Mouse (Mus musculus): ENCODE results near the gene Foxd2. TPM values are rescaled to one million over a fixed set of nuclear protein-coding genes. Genes with fewer than 3 reads are reported as not detected.

The Foxd2 gene
- polyA plus RNA-seq, 1 experiment from 2014 or later, result 0.20 TPM

DNA sequence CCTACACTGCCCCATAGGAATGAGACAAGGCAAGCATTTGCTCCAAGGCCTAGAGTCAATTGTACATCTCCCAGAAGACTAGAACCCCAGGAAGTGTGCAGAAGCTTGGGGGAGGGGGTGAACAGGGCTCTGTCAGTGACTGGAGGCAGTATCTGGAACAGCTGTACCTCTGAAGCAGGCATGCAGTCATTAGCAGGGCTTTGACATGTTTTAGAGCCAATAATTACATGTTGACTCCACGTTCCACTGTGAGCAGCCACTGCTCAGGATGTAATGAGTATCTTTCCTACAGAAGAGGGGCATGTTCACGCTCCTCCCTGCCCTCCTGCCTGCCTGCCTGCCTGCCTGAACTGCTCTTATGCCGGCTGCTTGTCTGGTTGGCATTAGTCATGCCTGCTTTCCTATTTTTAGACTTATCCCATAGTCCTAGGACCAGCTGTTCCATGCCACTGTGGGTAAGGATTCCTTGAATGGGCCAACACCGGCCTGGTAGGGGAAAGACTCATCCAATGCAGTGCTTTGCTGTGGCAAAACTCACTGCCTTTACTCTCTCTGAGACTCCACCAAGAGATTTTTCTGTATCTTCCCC, 28.9 kb upstream of the Foxd2 start:
- Histone ChIP-seq H3K4me1 (no peaks in the 10 kb centered on the region), H3K4me3 (no peak overlapping the region), H3K9ac (no peak overlapping the region), H3K4me2 (no peak overlapping the region), H3K27me3 (no peaks in the 10 kb centered on the region; the same call in 1 of the 2 replicates), H3K9me3 (no peaks in the 10 kb centered on the region), H3K36me3 (no peaks in the 10 kb centered on the region), H3K27ac (no peak overlapping the region)
- 73% methylated on average over 4 of the region's 4 CpGs for WGBS
- no peak for ATAC-seq (ENCODE audit: borderline replicate concordance, extremely low read depth, low FRiP score, low TSS enrichment)

DNA sequence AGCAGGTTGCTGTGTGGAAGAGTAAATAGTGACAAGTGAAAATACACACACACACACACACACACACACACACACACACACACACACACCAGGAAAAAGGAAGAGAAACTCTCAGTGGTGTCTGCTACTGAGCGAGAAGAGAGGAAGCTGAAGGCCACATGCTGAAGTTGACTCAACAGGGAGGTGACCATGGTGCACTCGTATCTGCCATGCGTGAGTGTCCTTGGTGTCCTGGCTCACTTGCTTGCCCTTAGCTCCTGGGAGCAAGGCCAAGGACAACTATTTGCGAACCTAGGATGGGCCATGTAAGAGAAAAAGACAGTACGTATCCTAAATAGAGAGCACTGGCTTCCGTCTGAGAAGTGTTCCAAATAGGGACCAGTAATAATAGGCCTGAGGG, 25.5 kb upstream of the Foxd2 start:
- H3K4me3 ChIP-seq, result no peak overlapping the region
- no peaks in the 10 kb centered on the region for H3K36me3 ChIP-seq
- H3K9me3 ChIP-seq, result no peaks in the 10 kb centered on the region
- no peaks in the 10 kb centered on the region for H3K4me1 ChIP-seq
- H3K9ac ChIP-seq, result no peak overlapping the region
- no peak for ATAC-seq (ENCODE audit: borderline replicate concordance, extremely low read depth, low FRiP score, low TSS enrichment)
- no peak overlapping the region for H3K4me2 ChIP-seq
- WGBS, result 86% methylated on average over 6 of the region's 6 CpGs
- no peak overlapping the region for H3K27ac ChIP-seq
- H3K27me3 ChIP-seq, result peaks cover 3% of the 10 kb centered on the region; the same call in 1 of the 2 replicates

DNA sequence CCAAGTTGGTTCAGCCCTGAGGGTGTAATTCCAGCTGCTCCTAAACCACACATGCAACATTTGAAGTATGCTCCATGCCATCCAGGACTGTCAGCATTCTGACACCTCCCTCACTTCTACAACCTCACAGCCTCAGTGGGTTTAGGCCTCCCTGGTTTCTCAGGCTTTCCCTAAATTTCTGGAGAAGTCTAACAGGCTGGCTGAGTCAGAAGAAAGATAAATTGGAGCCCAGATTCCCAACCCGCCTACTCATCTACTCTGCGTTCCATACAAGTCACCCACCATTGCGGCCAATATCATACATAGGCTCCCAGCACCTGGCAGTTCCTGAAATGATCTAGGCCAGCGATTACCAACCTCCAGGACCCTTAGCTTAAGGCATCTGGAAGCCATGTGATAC, 24.1 kb upstream of the Foxd2 start:
- no peaks in the 10 kb centered on the region for H3K4me1 ChIP-seq
- no peak overlapping the region for H3K27ac ChIP-seq
- H3K9ac ChIP-seq, result no peak overlapping the region
- H3K36me3 ChIP-seq, result no peaks in the 10 kb centered on the region
- H3K4me3 ChIP-seq, result no peak overlapping the region
- H3K4me2 ChIP-seq, result no peak overlapping the region
- peaks cover 17% of the 10 kb centered on the region for H3K27me3 ChIP-seq
- no peaks in the 10 kb centered on the region for H3K9me3 ChIP-seq
- no peak for ATAC-seq (ENCODE audit: borderline replicate concordance, extremely low read depth, low FRiP score, low TSS enrichment)
- WGBS, result 85% methylated on average over 4 of the region's 4 CpGs

DNA sequence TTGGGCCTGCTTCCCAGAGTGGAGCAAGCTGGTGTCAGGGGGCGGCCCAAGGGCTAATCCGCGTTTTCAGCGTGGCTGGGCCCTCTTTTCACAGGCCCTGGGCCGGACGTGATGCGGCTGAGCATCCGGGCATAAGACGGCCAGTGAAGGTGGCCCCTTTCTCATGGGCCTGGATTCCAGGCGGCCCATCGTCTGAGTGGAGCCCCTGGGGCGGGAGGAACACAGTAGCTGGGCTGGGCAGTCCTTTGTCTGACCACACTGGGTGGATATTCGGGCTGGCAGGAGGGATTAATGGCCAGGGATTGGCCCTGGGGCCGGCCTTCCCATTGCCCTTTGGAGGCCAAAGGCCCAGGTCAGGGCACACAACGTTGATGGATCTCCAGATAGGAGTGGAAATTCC, 20.5 kb upstream of the Foxd2 start:
- Histone ChIP-seq H3K9me3 (no peaks in the 10 kb centered on the region), H3K27me3 (peaks cover 53% of the 10 kb centered on the region), H3K4me3 (no peak overlapping the region), H3K4me1 (peaks cover 13% of the 10 kb centered on the region), H3K27ac (no peak overlapping the region), H3K4me2 (no peak overlapping the region), H3K9ac (no peak overlapping the region), H3K36me3 (no peaks in the 10 kb centered on the region)
- no peak for ATAC-seq (ENCODE audit: borderline replicate concordance, extremely low read depth, low FRiP score, low TSS enrichment)
- WGBS, result 42% methylated on average over 15 of the region's 15 CpGs

DNA sequence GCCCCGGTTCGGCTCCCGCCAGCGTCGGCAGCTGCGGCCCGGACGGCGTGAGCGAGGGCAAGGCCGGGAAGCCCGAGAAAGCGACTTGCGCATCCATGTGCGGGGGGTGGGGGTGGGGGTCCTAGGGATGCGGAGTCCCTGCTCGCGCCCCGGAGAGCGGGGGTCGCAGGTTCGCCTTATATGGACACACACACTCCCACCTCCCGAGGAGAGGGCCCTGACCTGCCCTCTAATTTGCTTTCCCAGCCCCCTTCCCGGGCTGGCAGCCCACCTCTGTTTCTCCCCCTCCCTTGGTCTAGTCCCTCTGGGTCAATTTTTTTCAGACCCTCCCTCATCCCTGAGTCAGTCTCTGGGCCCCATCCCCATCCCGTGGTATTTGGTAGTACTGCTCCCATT, 17.2 kb upstream of the Foxd2 start, which contains the start of gene Foxe3:
Gene Foxe3, minus strand, starts transcription at position 97 of the 396 bp plus-strand sequence.
- Histone ChIP-seq H3K27ac (no peak within 1 kb of the TSS), H3K36me3 (no peaks in the 10 kb centered on the region), H3K27me3 (peaks cover 81% of the 10 kb centered on the region), H3K4me3 (peak within 1 kb of the TSS; percentile 42), H3K9ac (peak within 1 kb of the TSS; percentile 34; the same call in 1 of the 2 replicates), H3K4me2 (peak within 1 kb of the TSS; percentile 72), H3K4me1 (peaks cover 13% of the 10 kb centered on the region), H3K9me3 (no peaks in the 10 kb centered on the region)
- ATAC-seq (ENCODE audit: borderline replicate concordance, extremely low read depth, low FRiP score, low TSS enrichment), result no peak
- whole genome bisulfite sequencing, result under 1% methylated on average over 25 of the region's 25 CpGs

DNA sequence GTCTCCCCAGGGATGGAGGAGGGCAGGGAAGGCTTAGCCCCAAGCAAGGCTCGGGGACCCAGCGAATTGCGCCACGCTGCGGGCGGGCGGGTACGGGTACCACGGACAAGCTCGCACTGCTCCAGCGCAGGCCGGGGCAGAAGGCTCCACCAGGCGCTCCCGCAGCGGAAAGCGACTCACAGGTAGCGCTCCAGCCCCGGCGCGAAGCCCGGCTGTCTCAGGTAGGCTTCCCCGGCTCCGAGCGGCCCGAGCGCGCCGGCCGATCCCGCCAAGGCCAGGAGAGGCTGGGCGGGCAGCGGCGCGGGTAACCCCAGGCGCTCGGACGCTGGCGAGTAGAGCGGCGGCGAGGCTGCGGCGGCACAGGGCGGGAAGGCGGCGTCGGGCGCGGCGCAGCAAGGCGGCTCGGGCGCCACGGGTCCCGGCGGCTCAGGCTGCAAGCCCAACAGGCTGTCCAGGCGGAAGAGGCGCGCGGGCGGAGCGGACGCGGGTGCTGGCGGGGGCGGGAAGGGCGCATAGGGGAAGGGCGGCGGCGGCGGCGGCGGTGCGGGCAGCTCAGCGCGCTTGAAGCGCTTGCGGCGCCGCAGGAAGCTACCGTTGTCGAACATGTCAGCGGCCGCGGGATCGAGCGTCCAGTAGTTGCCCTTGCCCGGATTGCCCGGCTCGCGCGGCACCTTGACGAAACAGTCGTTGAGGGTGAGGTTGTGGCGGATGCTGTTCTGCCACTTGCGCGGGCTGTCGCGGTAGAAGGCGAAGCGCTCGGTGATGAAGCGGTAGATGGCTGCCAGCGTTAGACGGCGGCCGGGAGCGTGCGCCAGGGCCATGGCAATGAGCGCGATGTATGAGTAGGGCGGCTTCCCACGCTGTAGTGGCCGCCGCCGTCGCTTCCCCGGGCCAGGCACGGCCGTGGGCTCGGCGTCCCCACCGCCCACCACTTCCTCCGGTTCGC, 16.6 kb upstream of the Foxd2 start:
- WGBS, result under 1% methylated on average over 124 of the region's 125 CpGs
- Histone ChIP-seq H3K27me3 (peaks cover 82% of the 10 kb centered on the region), H3K9me3 (no peaks in the 10 kb centered on the region), H3K27ac (no peak overlapping the region), H3K9ac (peak overlapping the region; percentile 34; the same call in 1 of the 2 replicates), H3K4me3 (peak overlapping the region; percentile 42), H3K4me2 (peak overlapping the region; percentile 72), H3K4me1 (peaks cover 13% of the 10 kb centered on the region), H3K36me3 (no peaks in the 10 kb centered on the region)
- ATAC-seq (ENCODE audit: borderline replicate concordance, extremely low read depth, low FRiP score, low TSS enrichment), result peak; percentile 50; the same call in 1 of the 2 replicates

DNA sequence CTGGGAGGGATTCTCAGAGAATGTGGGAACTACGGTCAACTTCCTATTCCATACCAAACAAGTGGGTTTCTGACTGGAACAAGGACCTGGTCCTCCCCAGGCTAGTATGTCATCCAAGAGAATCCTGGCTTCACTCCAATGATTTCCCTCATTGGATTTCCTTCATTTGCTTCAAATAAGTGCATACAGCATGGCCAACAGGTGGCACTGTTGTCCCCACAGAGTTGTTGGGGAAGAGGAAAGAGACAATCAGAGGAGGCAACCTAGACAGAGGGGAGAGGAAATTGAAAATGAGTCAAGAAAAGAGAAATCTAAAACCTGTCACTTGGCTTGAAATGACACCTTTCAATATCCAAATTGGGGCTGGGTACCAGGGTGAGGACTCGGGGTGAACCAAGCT, 8.4 kb upstream of the Foxd2 start:
- ATAC-seq (ENCODE audit: borderline replicate concordance, extremely low read depth, low FRiP score, low TSS enrichment), result no peak
- Histone ChIP-seq H3K27ac (no peak overlapping the region), H3K4me3 (no peak overlapping the region), H3K27me3 (peaks cover 74% of the 10 kb centered on the region), H3K9ac (no peak overlapping the region), H3K36me3 (no peaks in the 10 kb centered on the region), H3K9me3 (no peaks in the 10 kb centered on the region), H3K4me1 (no peaks in the 10 kb centered on the region; the same call in 1 of the 2 replicates), H3K4me2 (no peak overlapping the region)
- 55% methylated on average over 2 of the region's 2 CpGs for WGBS

DNA sequence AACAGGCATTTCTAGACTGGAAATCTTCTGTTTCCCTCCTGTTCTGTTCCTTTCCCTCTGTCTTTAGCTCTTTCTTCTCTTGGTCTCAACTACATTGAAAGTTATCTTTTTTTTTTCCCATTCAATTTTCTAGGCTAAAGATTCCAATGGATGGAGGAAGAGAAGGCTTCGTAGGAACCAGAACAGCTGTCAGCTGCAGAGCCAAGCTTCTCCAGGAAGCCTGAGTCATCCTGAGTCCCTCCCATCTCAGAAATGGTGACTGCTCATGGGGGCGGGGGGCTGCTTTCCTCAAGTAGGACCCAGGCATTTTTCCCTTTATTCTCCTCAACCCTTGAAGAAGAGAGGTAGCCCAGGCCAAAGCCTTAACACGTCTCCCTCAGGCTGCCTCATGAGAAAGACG, 7.4 kb upstream of the Foxd2 start:
- Histone ChIP-seq H3K9me3 (no peaks in the 10 kb centered on the region), H3K4me2 (no peak overlapping the region), H3K27me3 (peaks cover 76% of the 10 kb centered on the region), H3K4me3 (no peak overlapping the region), H3K27ac (no peak overlapping the region), H3K36me3 (no peaks in the 10 kb centered on the region), H3K4me1 (no peaks in the 10 kb centered on the region; the same call in 1 of the 2 replicates), H3K9ac (no peak overlapping the region)
- 49% methylated on average over 4 of the region's 4 CpGs for WGBS
- no peak for ATAC-seq (ENCODE audit: borderline replicate concordance, extremely low read depth, low FRiP score, low TSS enrichment)

DNA sequence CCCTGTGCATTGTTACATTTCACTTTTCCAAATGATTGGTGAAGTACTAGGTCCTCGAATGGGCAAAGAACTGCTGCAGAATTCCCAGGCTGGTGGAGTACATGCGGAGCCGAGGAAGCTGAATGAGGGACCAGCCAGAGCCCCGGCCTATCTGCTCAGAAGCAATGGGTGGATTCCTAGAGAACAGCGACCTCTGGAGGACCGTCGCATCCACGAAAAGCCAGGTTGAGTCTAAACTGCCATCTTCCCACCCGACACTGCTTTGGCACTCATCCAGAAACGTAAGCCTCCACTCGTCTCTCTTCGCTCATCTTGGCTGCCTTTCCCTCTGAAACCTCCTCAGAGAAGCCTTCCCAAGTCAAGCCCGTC, 4.9 kb upstream of the Foxd2 start:
- Histone ChIP-seq H3K9me3 (no peaks in the 10 kb centered on the region), H3K4me2 (no peak overlapping the region)
- 3% methylated on average over 13 of the region's 13 CpGs for WGBS

DNA sequence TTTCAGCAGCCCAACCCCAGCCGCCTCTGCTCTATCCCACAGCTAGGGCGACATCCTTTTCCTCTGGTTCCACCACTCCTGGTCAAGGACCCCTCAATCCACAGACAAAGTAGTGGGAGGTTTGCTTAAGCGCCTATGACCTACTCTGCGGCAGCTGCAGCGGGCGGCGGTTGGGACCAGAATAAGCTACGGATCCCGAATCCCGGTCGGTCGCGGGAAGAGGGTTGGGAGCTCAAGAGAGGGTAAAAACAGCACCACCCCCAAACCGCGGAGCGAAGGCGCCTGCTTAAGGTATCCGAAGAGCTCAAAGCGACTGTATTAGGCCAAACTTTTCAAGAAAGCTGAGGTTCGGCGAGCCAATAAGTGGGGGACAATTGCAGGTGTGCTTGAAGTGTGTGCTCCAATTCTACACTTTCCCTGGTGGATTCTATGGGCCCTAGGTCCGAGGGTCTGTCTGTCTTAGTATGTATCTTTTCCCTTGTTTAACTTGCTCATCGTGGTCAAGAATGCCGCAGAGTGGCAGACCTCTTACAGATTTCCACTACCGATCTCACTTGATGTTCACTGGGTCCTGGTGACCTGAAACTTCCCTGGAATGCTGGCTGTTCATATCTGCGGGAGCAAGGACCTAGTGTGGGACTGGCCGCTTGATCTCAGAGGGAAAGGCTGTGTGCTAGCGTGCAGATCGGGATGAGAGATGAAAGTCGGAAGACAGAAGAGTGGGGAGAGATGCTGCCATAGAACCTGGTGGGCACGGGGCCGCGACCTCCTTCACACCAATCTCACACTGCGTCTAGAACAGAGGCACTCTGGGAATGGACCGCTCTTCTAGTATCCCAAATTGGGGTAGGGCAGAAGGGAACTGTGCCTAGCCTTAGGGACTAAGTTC, 4.3 kb upstream of the Foxd2 start:
- Histone ChIP-seq H3K4me2 (no peak overlapping the region), H3K27me3 (peaks cover 92% of the 10 kb centered on the region), H3K9ac (no peak overlapping the region), H3K27ac (no peak overlapping the region), H3K9me3 (no peaks in the 10 kb centered on the region), H3K4me1 (peaks cover 7% of the 10 kb centered on the region), H3K4me3 (no peak overlapping the region), H3K36me3 (no peaks in the 10 kb centered on the region)
- no peak for ATAC-seq (ENCODE audit: borderline replicate concordance, extremely low read depth, low FRiP score, low TSS enrichment)
- WGBS, result 10% methylated on average over 35 of the region's 35 CpGs

More for the DNA sequence above, 4.9 kb upstream of the Foxd2 start:
- no peak for ATAC-seq (ENCODE audit: borderline replicate concordance, extremely low read depth, low FRiP score, low TSS enrichment)
- no peak overlapping the region for H3K27ac ChIP-seq
- peaks cover 85% of the 10 kb centered on the region for H3K27me3 ChIP-seq
- no peak overlapping the region for H3K4me3 ChIP-seq
- H3K36me3 ChIP-seq, result no peaks in the 10 kb centered on the region
- no peak overlapping the region for H3K9ac ChIP-seq
- peaks cover 2% of the 10 kb centered on the region for H3K4me1 ChIP-seq

DNA sequence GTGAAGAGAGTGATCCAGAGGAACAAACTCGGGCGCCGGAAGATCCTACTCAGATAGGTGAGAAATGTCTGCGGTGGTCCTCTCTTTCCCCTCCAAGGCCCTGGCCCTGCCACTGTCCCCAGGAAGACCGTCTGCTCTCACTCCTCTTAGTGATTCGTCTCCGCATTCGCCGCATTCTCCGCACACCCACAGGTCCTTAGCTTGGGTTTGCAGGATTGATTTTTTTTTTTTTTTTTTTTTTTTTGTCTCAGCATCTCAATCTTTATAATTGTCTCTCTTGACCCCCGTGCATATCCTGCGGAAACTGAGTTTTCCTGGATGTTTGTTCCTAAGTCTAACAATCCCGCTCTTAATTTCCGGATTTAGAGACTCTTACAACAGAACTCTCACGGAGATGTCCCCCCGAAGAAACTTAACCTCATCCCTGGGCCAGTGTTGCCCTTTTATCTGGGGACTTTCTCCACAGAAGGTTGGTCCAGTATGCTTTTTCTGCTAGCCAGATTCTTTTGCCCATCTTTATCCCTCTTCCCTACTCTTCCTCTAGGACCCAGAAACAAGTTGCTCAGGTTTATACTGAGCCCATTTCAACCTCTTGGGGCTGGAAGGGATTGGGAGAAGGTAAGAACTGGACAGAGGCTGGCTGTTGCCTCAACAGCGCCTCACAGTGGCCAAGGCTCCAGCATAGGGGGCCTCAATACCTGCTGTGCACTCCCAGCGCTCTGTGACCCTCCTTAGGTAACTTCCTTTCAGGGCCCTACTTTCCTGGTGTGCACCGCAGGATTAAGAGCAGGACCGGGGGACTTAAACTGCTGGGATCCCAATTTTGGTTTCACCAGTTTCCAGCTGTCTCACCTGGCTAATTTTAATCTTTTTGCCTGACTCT, 1.2 kb upstream of the Foxd2 start:
- H3K4me1 ChIP-seq, result peaks cover 17% of the 10 kb centered on the region
- H3K4me2 ChIP-seq, result peak overlapping the region; percentile 95
- peak overlapping the region; percentile 60 for H3K4me3 ChIP-seq
- no peaks in the 10 kb centered on the region for H3K9me3 ChIP-seq
- WGBS, result 4% methylated on average over 20 of the region's 20 CpGs
- ATAC-seq (ENCODE audit: borderline replicate concordance, extremely low read depth, low FRiP score, low TSS enrichment), result no peak
- no peak overlapping the region for H3K27ac ChIP-seq
- peaks cover 97% of the 10 kb centered on the region for H3K27me3 ChIP-seq
- peak overlapping the region; percentile 48; the same call in 1 of the 2 replicates for H3K9ac ChIP-seq
- H3K36me3 ChIP-seq, result no peaks in the 10 kb centered on the region

Measured in lung, embryonic 15.5 days (tissue).